Mouse (Mus musculus): Measurements from ENCODE around the gene Phxr2. TPM values are rescaled to one million over a fixed set of nuclear protein-coding genes. Genes with fewer than 3 reads are reported as not detected.

Phxr2 gene
- polyA plus RNA-seq (2015; fragmentation: Nextera tagmentation; extraction: Ambion mirVana): not detected in 2 replicates

- no peak for TF ChIP-seq CTCF (IDR thresholded peaks at IDR 0.05; ENCODE audit: low read depth)
- peaks cover 3% of the 10 kb centered on the region; the same call in 1 of the 2 replicates for H3K4me1 ChIP-seq (replicated peaks; ENCODE audit: control insufficient read depth, insufficient read depth, low read length)
- H3K27ac ChIP-seq (ENCODE audit: low read depth, low read length): peak within 1 kb of the TSS; percentile 86
- no peak within 1 kb of the TSS for H3K9ac ChIP-seq (ENCODE audit: low read depth, low read length)
- no peak for ATAC-seq
- H3K36me3 ChIP-seq (ENCODE audit: control insufficient read depth, insufficient read depth): 0 out of 2 replicates have a peak, but pooled peaks cover 6% of the 10 kb centered on the region
- no peaks in the 10 kb centered on the region for H3K27me3 ChIP-seq (replicated peaks; ENCODE audit: control insufficient read depth, insufficient read depth, low read length)
- no peaks in the 10 kb centered on the region for H3K9me3 ChIP-seq (ENCODE audit: control insufficient read depth)
- no peak within 1 kb of the TSS for H3K4me3 ChIP-seq (ENCODE audit: low read depth, low read length)
- H3K4me2 ChIP-seq (replicated peaks; ENCODE audit: low read depth): peak within 1 kb of the TSS; percentile 33; the same call in 1 of the 2 replicates
- 83% methylated on average over 4 of the region's 4 CpGs for WGBS
Observed at GRCm38 (mm10) chr10:99126225-99126624, at the start of gene Phxr2. Phxr2 (minus strand) TSS chr10:99126325.

- Histone ChIP-seq H3K4me1 (replicated peaks; ENCODE audit: control insufficient read depth, insufficient read depth, low read length) (peaks cover 3% of the 10 kb centered on the region; the same call in 1 of the 2 replicates), H3K27ac (ENCODE audit: low read depth, low read length) (peak overlapping the region; percentile 50; the same call in 1 of the 2 replicates), H3K4me2 (replicated peaks; ENCODE audit: low read depth) (no peak overlapping the region), H3K9ac (ENCODE audit: low read depth, low read length) (no peak overlapping the region), H3K4me3 (ENCODE audit: low read depth, low read length) (no peak overlapping the region), H3K27me3 (replicated peaks; ENCODE audit: control insufficient read depth, insufficient read depth, low read length) (no peaks in the 10 kb centered on the region), H3K36me3 (ENCODE audit: control insufficient read depth, insufficient read depth) (no peaks in the 10 kb centered on the region), H3K9me3 (ENCODE audit: control insufficient read depth) (no peaks in the 10 kb centered on the region)
- no peak for ATAC-seq
- 55% methylated on average over 7 of the region's 7 CpGs for WGBS
- TF ChIP-seq CTCF (IDR thresholded peaks at IDR 0.05; ENCODE audit: low read depth): no peak
Observed at GRCm38 (mm10) chr10:99172906-99173507, 46.9 kb upstream of the Phxr2 start.

GRCm38 (mm10) chr10:99171961-99172497, 45.9 kb upstream of the Phxr2 start:
- Histone ChIP-seq H3K9ac (ENCODE audit: low read depth, low read length) (no peak overlapping the region), H3K9me3 (ENCODE audit: control insufficient read depth) (no peaks in the 10 kb centered on the region), H3K27ac (ENCODE audit: low read depth, low read length) (0 out of 2 replicates have a peak overlapping the region, but pooled peaks have one; percentile 29), H3K4me3 (ENCODE audit: low read depth, low read length) (no peak overlapping the region), H3K27me3 (replicated peaks; ENCODE audit: control insufficient read depth, insufficient read depth, low read length) (no peaks in the 10 kb centered on the region), H3K4me1 (replicated peaks; ENCODE audit: control insufficient read depth, insufficient read depth, low read length) (peaks cover 3% of the 10 kb centered on the region; the same call in 1 of the 2 replicates), H3K4me2 (replicated peaks; ENCODE audit: low read depth) (no peak overlapping the region; the same call in 1 of the 2 replicates), H3K36me3 (ENCODE audit: control insufficient read depth, insufficient read depth) (no peaks in the 10 kb centered on the region)
- 0 out of 2 replicates have a peak, but pooled peaks have one; percentile 33 for ATAC-seq
- no peak for TF ChIP-seq CTCF (IDR thresholded peaks at IDR 0.05; ENCODE audit: low read depth)
- 51% methylated on average over 12 of the region's 12 CpGs for WGBS

GRCm38 (mm10) chr10:99169765-99170129, 43.6 kb upstream of the Phxr2 start:
- Histone ChIP-seq H3K27ac (ENCODE audit: low read depth, low read length) (0 out of 2 replicates have a peak overlapping the region, but pooled peaks have one; percentile 37), H3K36me3 (ENCODE audit: control insufficient read depth, insufficient read depth) (no peaks in the 10 kb centered on the region), H3K4me2 (replicated peaks; ENCODE audit: low read depth) (no peak overlapping the region), H3K4me1 (replicated peaks; ENCODE audit: control insufficient read depth, insufficient read depth, low read length) (peaks cover 3% of the 10 kb centered on the region; the same call in 1 of the 2 replicates), H3K9me3 (ENCODE audit: control insufficient read depth) (no peaks in the 10 kb centered on the region), H3K9ac (ENCODE audit: low read depth, low read length) (no peak overlapping the region), H3K4me3 (ENCODE audit: low read depth, low read length) (no peak overlapping the region), H3K27me3 (replicated peaks; ENCODE audit: control insufficient read depth, insufficient read depth, low read length) (no peaks in the 10 kb centered on the region)
- 52% methylated on average over 5 of the region's 5 CpGs for WGBS
- TF ChIP-seq CTCF (IDR thresholded peaks at IDR 0.05; ENCODE audit: low read depth): no peak
- ATAC-seq: peak; percentile 46; the same call in 1 of the 2 replicates

- H3K36me3 ChIP-seq (ENCODE audit: control insufficient read depth, insufficient read depth): no peaks in the 10 kb centered on the region
- no peak overlapping the region for H3K4me3 ChIP-seq (ENCODE audit: low read depth, low read length)
- 69% methylated on average over 11 of the region's 11 CpGs for WGBS
- H3K9ac ChIP-seq (ENCODE audit: low read depth, low read length): no peak overlapping the region
- TF ChIP-seq CTCF (IDR thresholded peaks at IDR 0.05; ENCODE audit: low read depth): peak; percentile 68
- ATAC-seq: peak; percentile 39; the same call in 1 of the 2 replicates
- H3K4me1 ChIP-seq (replicated peaks; ENCODE audit: control insufficient read depth, insufficient read depth, low read length): peaks cover 3% of the 10 kb centered on the region; the same call in 1 of the 2 replicates
- no peak overlapping the region for H3K4me2 ChIP-seq (replicated peaks; ENCODE audit: low read depth)
- H3K27ac ChIP-seq (ENCODE audit: low read depth, low read length): peak overlapping the region; percentile 37; the same call in 1 of the 2 replicates
- no peaks in the 10 kb centered on the region for H3K9me3 ChIP-seq (ENCODE audit: control insufficient read depth)
- no peaks in the 10 kb centered on the region for H3K27me3 ChIP-seq (replicated peaks; ENCODE audit: control insufficient read depth, insufficient read depth, low read length)
Observed at GRCm38 (mm10) chr10:99168840-99169764, 43.0 kb upstream of the Phxr2 start.
